Mouse (Mus musculus) right cerebral cortex, postnatal 14 days (tissue): ENCODE measurements at regions not wholly inside any gene's neighbourhood (a gene's known extent, or its start where the extent isn't known, plus 50 kb on each side); places are given as distances from the start of the nearest gene placed in this dataset.

ENCODE experiments used
- DNase-seq: peaks from one replicate; pipeline ENCODE4 v3.0.0; 2022

- no peak for DNase-seq
These were observed 553.6 kb upstream of the Acvr2a start for GRCm38 (mm10) chr2:48260299-48260698.
